Mouse (Mus musculus) E14TG2a.4 (cell line): ENCODE measurements around the gene Twist2.

Source experiments
- CTCF ChIP-seq: conservative IDR thresholded peaks from 2 replicates; pipeline ENCODE4 v1.5.1; 2014; ENCODE audit warnings: low read length
- NANOG ChIP-seq: IDR thresholded peaks from 2 replicates; pipeline ENCODE4 v1.6.1; 2014; ENCODE audit warnings: borderline replicate concordance, low read length, mixed read lengths
- POU5F1 ChIP-seq: IDR thresholded peaks from 2 replicates; pipeline ENCODE4 v1.6.1; 2014; ENCODE audit warnings: low read length, borderline replicate concordance

- no peak for TF ChIP-seq CTCF
- no peak for TF ChIP-seq POU5F1
- no peak for TF ChIP-seq NANOG
These were observed 40.9 kb upstream of the Twist2 start for GRCm38 (mm10) chr1:91760140-91760986.
